Mouse (Mus musculus): Measurements from ENCODE around the gene Cnpy1. TPM values are rescaled to one million over a fixed set of nuclear protein-coding genes. Genes with fewer than 3 reads are reported as not detected.

The Cnpy1 gene
- polyA plus RNA-seq, 1 experiment from 2014 or later, result 0.39 TPM

DNA sequence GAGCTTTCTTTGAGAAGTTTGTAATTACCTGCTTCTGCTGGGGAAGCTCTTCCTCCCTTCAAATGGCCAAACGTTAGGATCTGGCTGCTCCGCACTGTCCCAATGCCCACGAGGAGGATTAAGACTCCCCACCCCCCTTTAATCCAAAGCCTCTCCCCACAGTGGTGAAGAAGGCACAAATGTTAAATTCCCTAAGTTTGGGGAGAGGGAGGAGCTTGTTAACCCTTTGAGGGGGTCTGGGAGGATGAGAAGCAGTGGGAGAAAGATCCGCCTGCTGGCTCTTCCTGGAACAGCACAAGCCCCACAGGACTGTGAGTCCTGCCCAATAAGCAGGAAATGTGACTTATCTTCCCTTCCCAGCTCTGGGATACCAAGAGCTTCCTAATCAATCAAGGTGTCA is 7.5 kb downstream of the Cnpy1 start:
- H3K27me3 ChIP-seq (replicated peaks), result no peaks in the 10 kb centered on the region
- no peak overlapping the region for H3K27ac ChIP-seq
- no peaks in the 10 kb centered on the region for H3K4me1 ChIP-seq
- ATAC-seq (ENCODE audit: insufficient read depth, low FRiP score, low read depth), result no peak
- 20% methylated on average over 4 of the region's 4 CpGs for WGBS
- H3K4me3 ChIP-seq (replicated peaks), result no peak overlapping the region
- no peaks in the 10 kb centered on the region for H3K9me3 ChIP-seq
- no peak overlapping the region for H3K4me2 ChIP-seq
- no peaks in the 10 kb centered on the region for H3K36me3 ChIP-seq
- H3K9ac ChIP-seq, result no peak overlapping the region

GRCm38 (mm10) chr5:28237715-28238114 is 7.9 kb downstream of the Cnpy1 start:
- H3K27me3 ChIP-seq (replicated peaks), result no peaks in the 10 kb centered on the region
- H3K4me3 ChIP-seq (replicated peaks), result no peak overlapping the region
- WGBS, result 78% methylated on average over 2 of the region's 2 CpGs
- H3K27ac ChIP-seq, result no peak overlapping the region
- H3K4me1 ChIP-seq, result no peaks in the 10 kb centered on the region
- H3K9ac ChIP-seq, result no peak overlapping the region
- no peak overlapping the region for H3K4me2 ChIP-seq
- no peaks in the 10 kb centered on the region for H3K36me3 ChIP-seq
- no peak for ATAC-seq (ENCODE audit: insufficient read depth, low FRiP score, low read depth)
- H3K9me3 ChIP-seq, result no peaks in the 10 kb centered on the region

GRCm38 (mm10) chr5:28237055-28237454 is 8.6 kb downstream of the Cnpy1 start:
- no peak overlapping the region for H3K4me2 ChIP-seq
- no peaks in the 10 kb centered on the region for H3K4me1 ChIP-seq
- no peak for ATAC-seq (ENCODE audit: insufficient read depth, low FRiP score, low read depth)
- H3K36me3 ChIP-seq, result no peaks in the 10 kb centered on the region
- 52% methylated on average over 4 of the region's 4 CpGs for WGBS
- no peak overlapping the region for H3K27ac ChIP-seq
- H3K9ac ChIP-seq, result no peak overlapping the region
- no peaks in the 10 kb centered on the region for H3K27me3 ChIP-seq (replicated peaks)
- no peaks in the 10 kb centered on the region for H3K9me3 ChIP-seq
- no peak overlapping the region for H3K4me3 ChIP-seq (replicated peaks)

- H3K4me2 ChIP-seq, result no peak overlapping the region
- no peaks in the 10 kb centered on the region for H3K4me1 ChIP-seq
- no peak overlapping the region for H3K4me3 ChIP-seq (replicated peaks)
- H3K9me3 ChIP-seq, result no peaks in the 10 kb centered on the region
- H3K36me3 ChIP-seq, result no peaks in the 10 kb centered on the region
- H3K27me3 ChIP-seq (replicated peaks), result no peaks in the 10 kb centered on the region
- WGBS, result 41% methylated on average over 6 of the region's 6 CpGs
- H3K9ac ChIP-seq, result no peak overlapping the region
- ATAC-seq (ENCODE audit: insufficient read depth, low FRiP score, low read depth), result no peak
- no peak overlapping the region for H3K27ac ChIP-seq
These were observed 9.5 kb downstream of the Cnpy1 start for GRCm38 (mm10) chr5:28236098-28236497.

DNA sequence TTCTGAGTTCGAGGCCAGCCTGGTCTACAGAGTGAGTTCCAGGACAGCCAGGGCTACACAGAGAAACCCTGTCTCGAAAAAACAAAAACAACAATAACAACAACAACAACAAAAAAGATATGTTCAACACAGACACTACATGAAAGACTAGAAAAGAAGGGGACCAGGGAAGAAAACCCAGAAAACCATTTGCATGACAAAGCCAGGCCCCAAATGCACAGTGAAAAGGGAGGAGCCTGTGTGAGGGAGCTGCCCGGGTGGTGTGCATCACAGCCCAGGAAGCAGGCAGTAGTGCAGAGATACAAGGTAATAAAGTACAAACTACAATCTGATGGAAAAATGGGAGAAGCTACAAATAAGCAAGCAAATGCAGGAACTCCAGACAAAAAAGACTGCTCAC is 13.5 kb downstream of the Cnpy1 start:
- Histone ChIP-seq H3K27me3 (replicated peaks) (no peaks in the 10 kb centered on the region), H3K27ac (no peak overlapping the region), H3K4me1 (no peaks in the 10 kb centered on the region), H3K36me3 (no peaks in the 10 kb centered on the region), H3K9me3 (no peaks in the 10 kb centered on the region), H3K4me2 (no peak overlapping the region), H3K4me3 (replicated peaks) (no peak overlapping the region), H3K9ac (no peak overlapping the region)
- ATAC-seq (ENCODE audit: insufficient read depth, low FRiP score, low read depth), result no peak
- 65% methylated on average over 3 of the region's 3 CpGs for WGBS

GRCm38 (mm10) chr5:28219596-28219995 is 26.0 kb downstream of the Cnpy1 start:
- WGBS, result 64% methylated on average over 1 of the region's 1 CpGs

GRCm38 (mm10) chr5:28213441-28213840 is 32.2 kb downstream of the Cnpy1 start:
- no peak overlapping the region for H3K9ac ChIP-seq
- no peak overlapping the region for H3K4me2 ChIP-seq
- no peak overlapping the region for H3K27ac ChIP-seq
- H3K27me3 ChIP-seq (replicated peaks), result peaks cover 46% of the 10 kb centered on the region
- H3K4me1 ChIP-seq, result peaks cover 4% of the 10 kb centered on the region; the same call in 1 of the 2 replicates
- H3K9me3 ChIP-seq, result no peaks in the 10 kb centered on the region
- WGBS, result 50% methylated on average over 2 of the region's 2 CpGs
- H3K36me3 ChIP-seq, result no peaks in the 10 kb centered on the region
- no peak overlapping the region for H3K4me3 ChIP-seq (replicated peaks)
- no peak for ATAC-seq (ENCODE audit: insufficient read depth, low FRiP score, low read depth)

More at GRCm38 (mm10) chr5:28219596-28219995, 26.0 kb downstream of the Cnpy1 start:
- Histone ChIP-seq H3K4me3 (replicated peaks) (no peak overlapping the region), H3K9ac (no peak overlapping the region), H3K9me3 (no peaks in the 10 kb centered on the region), H3K27me3 (replicated peaks) (peaks cover 4% of the 10 kb centered on the region; the same call in 1 of the 2 replicates), H3K36me3 (no peaks in the 10 kb centered on the region), H3K4me1 (no peaks in the 10 kb centered on the region), H3K4me2 (no peak overlapping the region), H3K27ac (no peak overlapping the region)
- no peak for ATAC-seq (ENCODE audit: insufficient read depth, low FRiP score, low read depth)

DNA sequence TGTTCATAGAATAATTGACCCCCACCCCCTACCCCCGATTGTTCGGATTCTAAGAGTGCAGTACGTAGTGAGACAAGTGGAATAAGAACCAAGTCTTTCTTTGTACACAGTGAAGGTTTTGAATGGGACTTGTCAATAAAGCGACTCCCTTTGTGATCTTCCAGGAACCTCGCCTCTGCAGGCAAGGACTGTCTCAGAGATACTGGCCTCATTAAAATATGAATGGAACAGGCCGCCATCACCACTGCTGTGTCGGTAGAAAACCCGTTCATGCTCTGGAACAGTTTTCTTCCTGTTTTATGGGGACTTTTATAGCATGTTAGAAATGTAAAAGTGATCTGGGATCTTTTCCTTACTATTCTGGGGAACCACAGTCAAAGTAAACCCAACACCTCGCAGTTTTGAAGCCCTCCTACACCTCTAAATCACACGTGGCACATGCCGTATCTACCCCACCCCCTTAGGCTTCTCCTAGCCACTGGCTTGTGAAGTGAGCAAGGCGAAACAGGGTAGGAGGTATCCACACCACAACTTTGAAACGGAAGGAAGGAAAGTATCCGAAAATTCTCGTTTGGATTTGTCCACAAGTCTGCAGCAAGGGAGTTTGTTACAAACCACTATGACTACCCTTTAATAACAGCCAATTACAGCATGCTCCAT is 33.8 kb downstream of the Cnpy1 start:
- Histone ChIP-seq H3K4me2 (no peak overlapping the region), H3K4me1 (peaks cover 4% of the 10 kb centered on the region; the same call in 1 of the 2 replicates), H3K27me3 (replicated peaks) (peaks cover 60% of the 10 kb centered on the region), H3K36me3 (no peaks in the 10 kb centered on the region), H3K4me3 (replicated peaks) (no peak overlapping the region), H3K27ac (no peak overlapping the region), H3K9ac (no peak overlapping the region), H3K9me3 (no peaks in the 10 kb centered on the region)
- no peak for ATAC-seq (ENCODE audit: insufficient read depth, low FRiP score, low read depth)
- WGBS, result 3% methylated on average over 15 of the region's 15 CpGs

- H3K27me3 ChIP-seq (replicated peaks), result peaks cover 68% of the 10 kb centered on the region
- H3K4me1 ChIP-seq, result peaks cover 4% of the 10 kb centered on the region; the same call in 1 of the 2 replicates
- no peaks in the 10 kb centered on the region for H3K9me3 ChIP-seq
- H3K9ac ChIP-seq, result no peak overlapping the region
- no peak overlapping the region for H3K4me2 ChIP-seq
- WGBS, result 2% methylated on average over 29 of the region's 29 CpGs
- H3K36me3 ChIP-seq, result no peaks in the 10 kb centered on the region
- H3K4me3 ChIP-seq (replicated peaks), result no peak overlapping the region
- no peak for ATAC-seq (ENCODE audit: insufficient read depth, low FRiP score, low read depth)
- H3K27ac ChIP-seq, result no peak overlapping the region
These were observed 34.7 kb downstream of the Cnpy1 start for GRCm38 (mm10) chr5:28210591-28211550.

- WGBS, result under 1% methylated on average over 76 of the region's 80 CpGs
- peaks cover 4% of the 10 kb centered on the region; the same call in 1 of the 2 replicates for H3K4me1 ChIP-seq
- ATAC-seq (ENCODE audit: insufficient read depth, low FRiP score, low read depth), result no peak
- H3K4me2 ChIP-seq, result peak overlapping the region; percentile 59
- H3K9ac ChIP-seq, result no peak overlapping the region
- H3K27ac ChIP-seq, result no peak overlapping the region
- H3K9me3 ChIP-seq, result no peaks in the 10 kb centered on the region
- H3K27me3 ChIP-seq (replicated peaks), result peaks cover 67% of the 10 kb centered on the region
- peak overlapping the region; percentile 36 for H3K4me3 ChIP-seq (replicated peaks)
- H3K36me3 ChIP-seq, result no peaks in the 10 kb centered on the region
These were observed 35.8 kb downstream of the Cnpy1 start for GRCm38 (mm10) chr5:28209549-28210431.

DNA sequence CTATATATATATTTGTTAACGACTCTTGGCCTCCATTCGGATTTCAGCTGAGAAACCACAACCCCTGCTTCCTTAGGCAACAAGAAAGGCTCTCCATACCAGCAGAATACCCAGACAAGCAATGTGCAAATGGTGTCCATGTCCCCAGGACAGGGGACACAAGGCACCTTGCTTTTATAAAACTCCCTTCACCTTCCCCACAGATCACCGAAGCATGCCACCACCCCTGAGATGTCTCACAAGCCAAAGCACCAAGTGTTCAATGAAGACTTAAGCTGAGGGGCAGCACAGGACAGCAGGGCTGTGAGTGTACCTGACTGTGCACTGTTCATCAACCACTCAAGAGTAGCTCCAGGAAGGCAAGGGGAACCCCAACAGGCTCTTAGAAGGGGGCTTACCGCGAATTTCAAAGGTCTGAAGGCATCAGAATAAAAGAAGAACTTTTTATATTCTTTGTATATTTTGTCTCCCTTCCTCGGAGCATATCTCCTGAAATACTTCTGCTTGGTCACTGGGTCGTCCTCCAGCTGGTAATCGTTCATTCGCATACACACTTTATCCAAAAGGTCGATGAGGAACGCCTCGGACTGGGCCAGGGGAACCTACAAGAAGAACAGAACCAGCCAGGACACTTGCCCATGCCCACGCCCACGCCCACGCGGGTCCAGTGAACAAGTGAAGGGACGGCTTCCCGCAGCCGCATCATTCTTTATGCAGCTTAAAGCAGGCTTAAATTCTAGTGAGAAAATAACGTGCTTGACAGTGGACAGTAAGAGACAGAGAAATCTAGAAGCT is 36.7 kb downstream of the Cnpy1 start:
- peaks cover 63% of the 10 kb centered on the region for H3K27me3 ChIP-seq (replicated peaks)
- no peaks in the 10 kb centered on the region for H3K36me3 ChIP-seq
- no peak for ATAC-seq (ENCODE audit: insufficient read depth, low FRiP score, low read depth)
- 11% methylated on average over 20 of the region's 20 CpGs for WGBS
- H3K4me2 ChIP-seq, result peak overlapping the region; percentile 59; the same call in 1 of the 2 replicates
- H3K9ac ChIP-seq, result no peak overlapping the region
- H3K27ac ChIP-seq, result no peak overlapping the region
- H3K4me3 ChIP-seq (replicated peaks), result no peak overlapping the region
- H3K9me3 ChIP-seq, result no peaks in the 10 kb centered on the region
- H3K4me1 ChIP-seq, result peaks cover 4% of the 10 kb centered on the region; the same call in 1 of the 2 replicates
